Mouse (Mus musculus): ENCODE data around the gene Gm12185. TPM values are rescaled to one million over a fixed set of nuclear protein-coding genes. Genes with fewer than 3 reads are reported as not detected.

Gene Gm12185
- total RNA-seq, 2 experiments from 2014 or later = 0.54 to 1.5 TPM

DNA sequence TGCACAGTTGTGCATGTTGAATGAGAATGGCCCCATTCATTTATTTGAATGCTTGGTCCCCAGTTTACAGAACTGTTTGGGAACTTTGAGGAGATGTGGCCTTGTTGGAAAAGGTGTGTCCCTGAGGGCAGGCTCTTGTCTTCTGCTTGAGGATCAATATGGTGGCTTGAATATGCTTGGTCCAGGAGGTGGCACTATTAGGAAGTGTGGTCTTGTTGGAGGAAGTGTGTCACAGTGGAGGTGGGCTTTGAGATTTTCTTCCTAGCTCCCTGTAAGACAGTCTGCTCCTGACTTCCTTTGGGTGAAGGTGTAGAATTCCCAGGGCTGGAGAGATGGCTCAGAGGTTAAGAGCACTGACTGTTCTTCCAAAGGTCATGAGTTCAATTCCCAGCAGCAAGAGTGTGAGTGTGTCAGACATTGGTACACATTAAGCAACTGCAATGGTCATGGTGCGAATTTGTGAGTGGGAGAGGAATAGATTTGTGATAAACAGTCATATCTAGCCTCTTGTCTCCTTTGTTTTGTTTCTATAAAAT, 129.2 kb downstream of the Gm12185 start:
- no peak for ATAC-seq (replicated peaks; ENCODE audit: poor library complexity)

DNA sequence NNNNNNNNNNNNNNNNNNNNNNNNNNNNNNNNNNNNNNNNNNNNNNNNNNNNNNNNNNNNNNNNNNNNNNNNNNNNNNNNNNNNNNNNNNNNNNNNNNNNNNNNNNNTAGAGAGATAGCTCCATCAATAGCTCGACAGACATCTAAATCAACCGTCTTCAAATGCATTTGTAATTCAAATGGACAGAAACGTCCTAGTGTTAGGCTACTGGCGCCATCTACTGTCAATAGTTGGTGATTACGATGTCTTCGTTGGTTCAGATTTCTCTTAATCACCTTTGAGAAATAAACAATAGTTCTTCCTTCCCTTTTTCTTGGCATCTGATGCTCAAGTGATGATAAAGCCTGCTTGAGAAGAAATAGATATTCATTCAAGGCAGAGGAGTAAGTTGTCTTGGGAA, 133.0 kb downstream of the Gm12185 start:
- peak; percentile 32 for ATAC-seq (replicated peaks; ENCODE audit: poor library complexity)

Other genes starting within 250 kb of the Gm12185 start
- gene Rack1, start 191.9 kb downstream of the Gm12185 start, total RNA-seq (2015) = 3,057 and 3,071 TPM in 2 replicates
- 1,485 and 1,729 TPM in 2 replicates for gene Rack1, start 191.9 kb downstream of the Gm12185 start, total RNA-seq (2017)
- gene Trim41, start 174.9 kb downstream of the Gm12185 start, total RNA-seq (2015) = 11.7 and 12.6 TPM in 2 replicates
- 63.3 and 72.7 TPM in 2 replicates for gene Trim41, start 174.9 kb downstream of the Gm12185 start, total RNA-seq (2017)
- gene Trim7, start 166.1 kb downstream of the Gm12185 start, total RNA-seq (2015) = 0.12 and 0.32 TPM in 2 replicates
- gene Trim7, start 166.1 kb downstream of the Gm12185 start, total RNA-seq (2017) = 0.51 and 3.5 TPM in 2 replicates
- 4.6 and 6.8 TPM in 2 replicates for gene Gm12184, start 165.6 kb downstream of the Gm12185 start, total RNA-seq (2015)
- gene Gm12184, start 165.6 kb downstream of the Gm12185 start, total RNA-seq (2017) = 14.6 and 22.1 TPM in 2 replicates
- 44.1 and 45.1 TPM in 2 replicates for gene Irgm1, start 120.5 kb downstream of the Gm12185 start, total RNA-seq (2015)
- gene Irgm1, start 120.5 kb downstream of the Gm12185 start, total RNA-seq (2017) = 32.4 and 34.9 TPM in 2 replicates
- gene Gm5431, start 90.0 kb downstream of the Gm12185 start, total RNA-seq (2015) = 0.39 and 0.84 TPM in 2 replicates
- 0.27 and 0.83 TPM in 2 replicates for gene Gm5431, start 90.0 kb downstream of the Gm12185 start, total RNA-seq (2017)
- 22.6 and 31.0 TPM in 2 replicates for gene Psme2b, start 46.0 kb downstream of the Gm12185 start, total RNA-seq (2015)
- 25.4 and 31.7 TPM in 2 replicates for gene Psme2b, start 46.0 kb downstream of the Gm12185 start, total RNA-seq (2017)
- gene Olfr56, start 13.3 kb downstream of the Gm12185 start, total RNA-seq (2015) = 0.64 and 0.94 TPM in 2 replicates
- gene Olfr56, start 13.3 kb downstream of the Gm12185 start, total RNA-seq (2017) = 1.3 and 1.9 TPM in 2 replicates
- gene 9930111J21Rik1, start 12.8 kb downstream of the Gm12185 start, total RNA-seq (2015) = 13.7 and 14.1 TPM in 2 replicates
- 7.6 and 8.2 TPM in 2 replicates for gene 9930111J21Rik1, start 12.8 kb downstream of the Gm12185 start, total RNA-seq (2017)
- 2.6 and 5.0 TPM in 2 replicates for gene Tgtp1, start 1.9 kb upstream of the Gm12185 start, total RNA-seq (2015)
- gene Tgtp1, start 1.9 kb upstream of the Gm12185 start, total RNA-seq (2017) = 3.0 and 7.8 TPM in 2 replicates
- 26.0 and 37.5 TPM in 2 replicates for gene 9930111J21Rik2, start 59.0 kb upstream of the Gm12185 start, total RNA-seq (2015)
- 25.2 and 29.4 TPM in 2 replicates for gene 9930111J21Rik2, start 59.0 kb upstream of the Gm12185 start, total RNA-seq (2017)
- gene Tgtp2, start 72.0 kb upstream of the Gm12185 start, total RNA-seq (2015) = 16.8 and 24.5 TPM in 2 replicates
- gene Tgtp2, start 72.0 kb upstream of the Gm12185 start, total RNA-seq (2017) = 56.3 and 82.0 TPM in 2 replicates
- gene Ifi47, start 84.4 kb upstream of the Gm12185 start, total RNA-seq (2015) = 129 and 147 TPM in 2 replicates
- gene Ifi47, start 84.4 kb upstream of the Gm12185 start, total RNA-seq (2017) = 54.3 and 57.2 TPM in 2 replicates
- not detected in 2 replicates for gene Olfr1396, start 122.6 kb upstream of the Gm12185 start, total RNA-seq (2015)
- not detected in 2 replicates for gene Olfr1396, start 122.6 kb upstream of the Gm12185 start, total RNA-seq (2017)
- gene Olfr1395, start 150.0 kb upstream of the Gm12185 start, total RNA-seq (2015) = not detected in 2 replicates
- not detected in 2 replicates for gene Olfr1395, start 150.0 kb upstream of the Gm12185 start, total RNA-seq (2017)
- gene Olfr1394, start 162.2 kb upstream of the Gm12185 start, total RNA-seq (2015) = not detected in 2 replicates
- gene Olfr1394, start 162.2 kb upstream of the Gm12185 start, total RNA-seq (2017) = not detected in 2 replicates
- gene Btnl9, start 194.9 kb upstream of the Gm12185 start, total RNA-seq (2015) = 3.8 and 7.1 TPM in 2 replicates
- 7.5 and 13.9 TPM in 2 replicates for gene Btnl9, start 194.9 kb upstream of the Gm12185 start, total RNA-seq (2017)
- gene Zfp62, start 211.1 kb upstream of the Gm12185 start, total RNA-seq (2015) = 59.9 and 71.0 TPM in 2 replicates
- 78.4 and 133 TPM in 2 replicates for gene Zfp62, start 211.1 kb upstream of the Gm12185 start, total RNA-seq (2017)